Mouse (Mus musculus) neural tube, embryonic 10.5 days (tissue): ENCODE results near the gene Gm17469.
"Not testable (repeated sequence)": the region's sequence is repeated elsewhere in the genome, so short reads cannot be mapped to it uniquely, and the experiment has no call there.

ENCODE experiments used
- DNase-seq: peaks from one replicate; pipeline ENCODE4 v3.0.0-alpha.2; 2017; ENCODE audit warnings: low spot score; ENCODE audit errors: extremely low spot score

Gene Gm17469

GRCm38 (mm10) chrX:124629593-124629992 lies at the start of gene Gm17469:
TSS of gene Gm17469 (plus strand) at chrX:124629893.
- not testable (repeated sequence) for DNase-seq
